Mouse (Mus musculus) lung, embryonic 16.5 days (tissue): Measurements from ENCODE around the gene Zfp266. TPM values are rescaled to one million over a fixed set of nuclear protein-coding genes. Genes with fewer than 3 reads are reported as not detected.

ENCODE experiments used
- ATAC-seq: fragments of 200-750 bp; cut with Nextera tagmentation; 2 replicates; pipeline ENCODE4 v1.8.0; 2017; ENCODE audit warnings: low read depth, mild to moderate bottlenecking, moderate library complexity
- H3K27ac ChIP-seq: fragments of 300-500 bp; sonication (generic); 2 replicates; pipeline ENCODE4 v1.5.1; 2014; ENCODE audit warnings: mild to moderate bottlenecking, control low read depth, low read length
- H3K27me3 ChIP-seq: fragments of 300-500 bp; sonication (generic); 2 replicates; pipeline ENCODE4 v1.6.1; 2014; ENCODE audit warnings: low read depth, low read length, mixed read lengths; ENCODE audit not compliant: control insufficient read depth, insufficient read depth
- H3K36me3 ChIP-seq: fragments of 300-500 bp; sonication (generic); 2 replicates; pipeline ENCODE4 v1.6.1; 2014; ENCODE audit warnings: low read length; ENCODE audit not compliant: control insufficient read depth, insufficient read depth
- H3K4me1 ChIP-seq: fragments of 300-500 bp; sonication (generic); replicated peaks from 2 replicates; pipeline ENCODE4 v1.6.1; 2014; ENCODE audit warnings: low read length, mixed read lengths; ENCODE audit not compliant: control insufficient read depth, insufficient read depth
- H3K4me2 ChIP-seq: fragments of 300-500 bp; sonication (generic); 2 replicates; pipeline ENCODE4 v1.6.1; 2014; ENCODE audit warnings: low read depth, low read length, control low read depth
- H3K4me3 ChIP-seq: fragments of 300-500 bp; sonication (generic); 2 replicates; pipeline ENCODE4 v1.5.1; 2014; ENCODE audit warnings: mild to moderate bottlenecking, low read length, control low read depth
- H3K9ac ChIP-seq: fragments of 300-500 bp; sonication (generic); 2 replicates; pipeline ENCODE4 v1.6.1; 2014; ENCODE audit warnings: low read length, control low read depth
- H3K9me3 ChIP-seq: fragments of 300-500 bp; sonication (generic); 2 replicates; pipeline ENCODE4 v1.6.1; 2016; ENCODE audit warnings: low read length; ENCODE audit not compliant: control insufficient read depth
- WGBS: fragments of 180-500 bp; shearing (Covaris S2); extraction: QIAGEN DNeasy Blood & Tissue Kit; methylation state at CpG from one replicate; pipeline ENCODE4 v1.1.7; 2014; 5-methylcytosine and 5-hydroxymethylcytosine counted together
- polyA plus RNA-seq: library from polyadenylated mRNA; unstranded; fragments of >200 nt; fragmentation: Nextera tagmentation; extraction: Ambion mirVana; gene quantifications from 2 replicates; pipeline ENCODE4 v1.2.1, GENCODE M21; 2015

The Zfp266 gene
- polyA plus RNA-seq, 1 experiment from 2014 or later = 120 TPM

- Histone ChIP-seq H3K4me2 (peak within 1 kb of the TSS; percentile 64), H3K27me3 (no peaks in the 10 kb centered on the region), H3K4me1 (peaks cover 10% of the 10 kb centered on the region), H3K9ac (peak within 1 kb of the TSS; percentile 91), H3K9me3 (no peaks in the 10 kb centered on the region), H3K36me3 (peaks cover 12% of the 10 kb centered on the region), H3K4me3 (peak within 1 kb of the TSS; percentile 83), H3K27ac (peak within 1 kb of the TSS; percentile 94)
- under 1% methylated on average over 48 of the region's 48 CpGs for WGBS
- ATAC-seq = peak; percentile 96
These were observed 61.6 kb downstream of the Zfp266 start, which contains the start of gene Zfp26 for GRCm38 (mm10) chr9:20459377-20460317. Gene Zfp26 (minus strand): TSS chr9:20460162.

DNA sequence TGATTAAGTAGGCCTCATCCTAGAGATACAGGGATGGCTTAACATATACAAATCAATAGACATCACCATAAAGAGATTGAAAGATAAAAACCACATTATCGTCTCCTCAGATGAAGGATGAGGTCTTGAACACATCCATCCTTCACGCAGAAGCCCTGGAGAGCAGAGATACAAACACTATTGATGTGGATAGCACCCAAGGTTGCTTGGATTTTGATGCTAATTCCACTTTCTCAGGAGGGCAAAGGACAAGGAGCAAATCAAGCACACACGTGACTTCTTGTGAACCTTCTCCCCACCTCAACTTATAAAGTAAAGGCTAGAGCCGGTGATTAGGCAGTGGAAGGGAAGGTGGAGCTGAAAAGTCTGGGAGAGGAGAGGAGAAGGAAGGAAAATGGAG lies 67.6 kb downstream of the Zfp266 start:
- peaks cover 17% of the 10 kb centered on the region for H3K36me3 ChIP-seq
- ATAC-seq = no peak

GRCm38 (mm10) chr9:20451493-20451892 lies 69.7 kb downstream of the Zfp266 start:
- Histone ChIP-seq H3K4me1 (no peaks in the 10 kb centered on the region), H3K36me3 (peaks cover 15% of the 10 kb centered on the region), H3K9ac (no peak overlapping the region), H3K9me3 (no peaks in the 10 kb centered on the region), H3K4me3 (no peak overlapping the region), H3K27me3 (no peaks in the 10 kb centered on the region), H3K4me2 (no peak overlapping the region), H3K27ac (no peak overlapping the region)
- no peak for ATAC-seq
- 95% methylated on average over 1 of the region's 1 CpGs for WGBS

More for the DNA sequence above, 67.6 kb downstream of the Zfp266 start:
- WGBS = 87% methylated on average over 4 of the region's 4 CpGs
- Histone ChIP-seq H3K27ac (no peak overlapping the region), H3K27me3 (no peaks in the 10 kb centered on the region), H3K4me3 (no peak overlapping the region), H3K9ac (no peak overlapping the region), H3K4me1 (peaks cover 7% of the 10 kb centered on the region), H3K9me3 (no peaks in the 10 kb centered on the region), H3K4me2 (no peak overlapping the region)

Other genes starting within 250 kb of the Zfp266 start
- gene Olfr39, start 239.1 kb downstream of the Zfp266 start, polyA plus RNA-seq = not detected in 2 replicates
- not detected in 2 replicates for gene Olfr873, start 222.9 kb downstream of the Zfp266 start, polyA plus RNA-seq
- gene Olfr18, start 185.3 kb downstream of the Zfp266 start, polyA plus RNA-seq = not detected in 2 replicates
- 38.5 and 40.0 TPM in 2 replicates for gene Zfp560, start 136.2 kb downstream of the Zfp266 start, polyA plus RNA-seq
- 20.5 and 21.5 TPM in 2 replicates for gene Zfp26, start 61.3 kb downstream of the Zfp266 start, polyA plus RNA-seq
- gene Zfp426, start 28.7 kb downstream of the Zfp266 start, polyA plus RNA-seq = 21.4 and 24.0 TPM in 2 replicates
- 18.1 and 21.4 TPM in 2 replicates for gene Zfp846, start 59.9 kb upstream of the Zfp266 start, polyA plus RNA-seq
- 422 and 439 TPM in 2 replicates for gene Ubl5, start 121.5 kb upstream of the Zfp266 start, polyA plus RNA-seq
- 20.9 and 24.5 TPM in 2 replicates for gene Fbxl12, start 123.3 kb upstream of the Zfp266 start, polyA plus RNA-seq
- 47.4 and 50.3 TPM in 2 replicates for gene Pin1, start 130.7 kb upstream of the Zfp266 start, polyA plus RNA-seq
- gene Olfm2, start 224.9 kb upstream of the Zfp266 start, polyA plus RNA-seq = 2.9 and 3.7 TPM in 2 replicates